Mouse (Mus musculus): ENCODE data around the gene Doc2g. TPM values are rescaled to one million over a fixed set of nuclear protein-coding genes. Genes with fewer than 3 reads are reported as not detected.
A peak's percentile ranks its signal among the peaks of the same experiment; 100 is the strongest.

Gene Doc2g
- polyA plus RNA-seq, 1 experiment from 2014 or later = 2.6 TPM

- DNase-seq (ENCODE audit: low spot score) (no peak), ATAC-seq (replicated peaks; ENCODE audit: low FRiP score, low read depth) (no peak)
- H3K4me3 ChIP-seq (replicated peaks; ENCODE audit: low read depth, low read length) = no peak overlapping the region
- no peak overlapping the region for H3K9ac ChIP-seq (ENCODE audit: low read depth, low read length)
- H3K4me1 ChIP-seq (replicated peaks; ENCODE audit: insufficient read depth, low read length) = peaks cover 3% of the 10 kb centered on the region; the same call in 1 of the 2 replicates
- no peaks in the 10 kb centered on the region for H3K9me3 ChIP-seq (replicated peaks; ENCODE audit: low read length)
- no peaks in the 10 kb centered on the region for H3K27me3 ChIP-seq (ENCODE audit: insufficient read depth, low read length)
- H3K4me2 ChIP-seq (ENCODE audit: low read length) = no peak overlapping the region
- no peak overlapping the region for H3K27ac ChIP-seq
- WGBS = 92% methylated on average over 5 of the region's 5 CpGs
- H3K36me3 ChIP-seq (ENCODE audit: insufficient read depth, low read length) = no peaks in the 10 kb centered on the region
- TF ChIP-seq CTCF (IDR thresholded peaks at IDR 0.05; ENCODE audit: low read depth) = no peak
Observed at GRCm38 (mm10) chr19:4051016-4051415, 47.9 kb downstream of the Doc2g start.

- 48% methylated on average over 10 of the region's 10 CpGs for WGBS
- Histone ChIP-seq H3K4me3 (replicated peaks; ENCODE audit: low read depth, low read length) (no peak overlapping the region), H3K36me3 (ENCODE audit: insufficient read depth, low read length) (no peaks in the 10 kb centered on the region), H3K27me3 (ENCODE audit: insufficient read depth, low read length) (no peaks in the 10 kb centered on the region), H3K27ac (no peak overlapping the region), H3K4me1 (replicated peaks; ENCODE audit: insufficient read depth, low read length) (peaks cover 4% of the 10 kb centered on the region; the same call in 1 of the 2 replicates), H3K4me2 (ENCODE audit: low read length) (no peak overlapping the region), H3K9ac (ENCODE audit: low read depth, low read length) (no peak overlapping the region), H3K9me3 (replicated peaks; ENCODE audit: low read length) (no peaks in the 10 kb centered on the region)
- peak; percentile 69 for DNase-seq (ENCODE audit: low spot score)
- peak; percentile 94 for TF ChIP-seq CTCF (IDR thresholded peaks at IDR 0.05; ENCODE audit: low read depth)
- no peak for ATAC-seq (replicated peaks; ENCODE audit: low FRiP score, low read depth)
Observed at GRCm38 (mm10) chr19:4051741-4052515, 48.8 kb downstream of the Doc2g start.

GRCm38 (mm10) chr19:4052516-4053030 is 49.5 kb downstream of the Doc2g start:
- Histone ChIP-seq H3K9me3 (replicated peaks; ENCODE audit: low read length) (no peaks in the 10 kb centered on the region), H3K4me1 (replicated peaks; ENCODE audit: insufficient read depth, low read length) (peaks cover 4% of the 10 kb centered on the region; the same call in 1 of the 2 replicates), H3K4me2 (ENCODE audit: low read length) (no peak overlapping the region), H3K36me3 (ENCODE audit: insufficient read depth, low read length) (no peaks in the 10 kb centered on the region), H3K27me3 (ENCODE audit: insufficient read depth, low read length) (no peaks in the 10 kb centered on the region), H3K27ac (no peak overlapping the region), H3K9ac (ENCODE audit: low read depth, low read length) (no peak overlapping the region), H3K4me3 (replicated peaks; ENCODE audit: low read depth, low read length) (no peak overlapping the region)
- 70% methylated on average over 5 of the region's 5 CpGs for WGBS
- ATAC-seq (replicated peaks; ENCODE audit: low FRiP score, low read depth) = no peak
- no peak for DNase-seq (ENCODE audit: low spot score)
- no peak for TF ChIP-seq CTCF (IDR thresholded peaks at IDR 0.05; ENCODE audit: low read depth)

GRCm38 (mm10) chr19:4054613-4055012 is 51.5 kb downstream of the Doc2g start:
- DNase-seq (ENCODE audit: low spot score) = no peak
- no peak overlapping the region for H3K9ac ChIP-seq (ENCODE audit: low read depth, low read length)

GRCm38 (mm10) chr19:4055216-4055946 is 52.3 kb downstream of the Doc2g start:
- WGBS = 63% methylated on average over 8 of the region's 8 CpGs

More at GRCm38 (mm10) chr19:4054613-4055012, 51.5 kb downstream of the Doc2g start:
- Histone ChIP-seq H3K27ac (no peak overlapping the region), H3K36me3 (ENCODE audit: insufficient read depth, low read length) (no peaks in the 10 kb centered on the region), H3K4me1 (replicated peaks; ENCODE audit: insufficient read depth, low read length) (peaks cover 4% of the 10 kb centered on the region; the same call in 1 of the 2 replicates), H3K4me3 (replicated peaks; ENCODE audit: low read depth, low read length) (no peak overlapping the region), H3K4me2 (ENCODE audit: low read length) (no peak overlapping the region), H3K9me3 (replicated peaks; ENCODE audit: low read length) (no peaks in the 10 kb centered on the region), H3K27me3 (ENCODE audit: insufficient read depth, low read length) (no peaks in the 10 kb centered on the region)
- WGBS = 89% methylated on average over 5 of the region's 5 CpGs
- no peak for ATAC-seq (replicated peaks; ENCODE audit: low FRiP score, low read depth)
- no peak for TF ChIP-seq CTCF (IDR thresholded peaks at IDR 0.05; ENCODE audit: low read depth)

GRCm38 (mm10) chr19:4055947-4056693 is 53.0 kb downstream of the Doc2g start:
- ATAC-seq (replicated peaks; ENCODE audit: low FRiP score, low read depth) = peak; percentile 40
- TF ChIP-seq CTCF (IDR thresholded peaks at IDR 0.05; ENCODE audit: low read depth) = no peak

More at GRCm38 (mm10) chr19:4055216-4055946, 52.3 kb downstream of the Doc2g start:
- H3K4me1 ChIP-seq (replicated peaks; ENCODE audit: insufficient read depth, low read length) = peaks cover 4% of the 10 kb centered on the region; the same call in 1 of the 2 replicates
- H3K4me2 ChIP-seq (ENCODE audit: low read length) = no peak overlapping the region
- no peak overlapping the region for H3K4me3 ChIP-seq (replicated peaks; ENCODE audit: low read depth, low read length)
- DNase-seq (ENCODE audit: low spot score) = no peak
- no peaks in the 10 kb centered on the region for H3K36me3 ChIP-seq (ENCODE audit: insufficient read depth, low read length)
- no peaks in the 10 kb centered on the region for H3K9me3 ChIP-seq (replicated peaks; ENCODE audit: low read length)
- no peaks in the 10 kb centered on the region for H3K27me3 ChIP-seq (ENCODE audit: insufficient read depth, low read length)
- no peak overlapping the region for H3K9ac ChIP-seq (ENCODE audit: low read depth, low read length)
- H3K27ac ChIP-seq = no peak overlapping the region
- ATAC-seq (replicated peaks; ENCODE audit: low FRiP score, low read depth) = no peak
- TF ChIP-seq CTCF (IDR thresholded peaks at IDR 0.05; ENCODE audit: low read depth) = no peak

More at GRCm38 (mm10) chr19:4055947-4056693, 53.0 kb downstream of the Doc2g start:
- Histone ChIP-seq H3K4me3 (replicated peaks; ENCODE audit: low read depth, low read length) (no peak overlapping the region), H3K9ac (ENCODE audit: low read depth, low read length) (no peak overlapping the region), H3K27ac (no peak overlapping the region), H3K4me2 (ENCODE audit: low read length) (no peak overlapping the region), H3K9me3 (replicated peaks; ENCODE audit: low read length) (no peaks in the 10 kb centered on the region), H3K36me3 (ENCODE audit: insufficient read depth, low read length) (no peaks in the 10 kb centered on the region), H3K27me3 (ENCODE audit: insufficient read depth, low read length) (no peaks in the 10 kb centered on the region), H3K4me1 (replicated peaks; ENCODE audit: insufficient read depth, low read length) (peaks cover 4% of the 10 kb centered on the region; the same call in 1 of the 2 replicates)
- 53% methylated on average over 15 of the region's 15 CpGs for WGBS
- peak; percentile 31 for DNase-seq (ENCODE audit: low spot score)

Other genes with a start within 250 kb of the Doc2g start
- 19.5 and 20.0 TPM in 2 replicates for gene Kmt5b, start 235.9 kb upstream of the Doc2g start, polyA plus RNA-seq (2015; fragmentation: Nextera tagmentation; extraction: Ambion mirVana)
- 53.0 and 54.7 TPM in 2 replicates for gene Chka, start 151.5 kb upstream of the Doc2g start, polyA plus RNA-seq (2015; fragmentation: Nextera tagmentation; extraction: Ambion mirVana)
- 31.4 and 33.0 TPM in 2 replicates for gene Tcirg1, start 96.2 kb upstream of the Doc2g start, polyA plus RNA-seq (2015; fragmentation: Nextera tagmentation; extraction: Ambion mirVana)
- 417 and 423 TPM in 2 replicates for gene Ndufs8, start 90.5 kb upstream of the Doc2g start, polyA plus RNA-seq (2015; fragmentation: Nextera tagmentation; extraction: Ambion mirVana)
- gene Aldh3b1, start 73.5 kb upstream of the Doc2g start, polyA plus RNA-seq (2015; fragmentation: Nextera tagmentation; extraction: Ambion mirVana) = 3.8 and 3.9 TPM in 2 replicates
- 24.2 and 25.5 TPM in 2 replicates for gene Unc93b1, start 68.1 kb upstream of the Doc2g start, polyA plus RNA-seq (2015; fragmentation: Nextera tagmentation; extraction: Ambion mirVana)
- gene Aldh3b3, start 44.7 kb upstream of the Doc2g start, polyA plus RNA-seq (2015; fragmentation: Nextera tagmentation; extraction: Ambion mirVana) = 0.07 TPM in 1 of 2 replicates, not detected in the other
- gene Aldh3b2, start 31.0 kb upstream of the Doc2g start, polyA plus RNA-seq (2015; fragmentation: Nextera tagmentation; extraction: Ambion mirVana) = 4.2 and 5.8 TPM in 2 replicates
- gene Acy3, start 16.7 kb upstream of the Doc2g start, polyA plus RNA-seq (2015; fragmentation: Nextera tagmentation; extraction: Ambion mirVana) = 83.9 and 92.6 TPM in 2 replicates
- gene Tbx10, start 10.6 kb upstream of the Doc2g start, polyA plus RNA-seq (2015; fragmentation: Nextera tagmentation; extraction: Ambion mirVana) = 2.4 and 2.8 TPM in 2 replicates
- 52.2 and 54.1 TPM in 2 replicates for gene Nudt8, start 2.7 kb upstream of the Doc2g start, polyA plus RNA-seq (2015; fragmentation: Nextera tagmentation; extraction: Ambion mirVana)
- 1.3 and 1.7 TPM in 2 replicates for gene Gm49405, start 2.7 kb upstream of the Doc2g start, polyA plus RNA-seq (2015; fragmentation: Nextera tagmentation; extraction: Ambion mirVana)
- gene Ndufv1, start 9.5 kb downstream of the Doc2g start, polyA plus RNA-seq (2015; fragmentation: Nextera tagmentation; extraction: Ambion mirVana) = 294 and 318 TPM in 2 replicates
- gene Gstp1, start 34.7 kb downstream of the Doc2g start, polyA plus RNA-seq (2015; fragmentation: Nextera tagmentation; extraction: Ambion mirVana) = 441 and 464 TPM in 2 replicates
- gene Gstp2, start 42.7 kb downstream of the Doc2g start, polyA plus RNA-seq (2015; fragmentation: Nextera tagmentation; extraction: Ambion mirVana) = 3.1 and 4.4 TPM in 2 replicates
- not detected in 2 replicates for gene Gstp3, start 56.3 kb downstream of the Doc2g start, polyA plus RNA-seq (2015; fragmentation: Nextera tagmentation; extraction: Ambion mirVana)
- gene Cabp2, start 78.3 kb downstream of the Doc2g start, polyA plus RNA-seq (2015; fragmentation: Nextera tagmentation; extraction: Ambion mirVana) = 2.2 and 2.4 TPM in 2 replicates
- gene Cdk2ap2, start 93.9 kb downstream of the Doc2g start, polyA plus RNA-seq (2015; fragmentation: Nextera tagmentation; extraction: Ambion mirVana) = 107 TPM in 2 replicates
- gene Pitpnm1, start 96.7 kb downstream of the Doc2g start, polyA plus RNA-seq (2015; fragmentation: Nextera tagmentation; extraction: Ambion mirVana) = 12.2 and 13.9 TPM in 2 replicates
- gene Aip, start 122.5 kb downstream of the Doc2g start, polyA plus RNA-seq (2015; fragmentation: Nextera tagmentation; extraction: Ambion mirVana) = 83.2 and 84.2 TPM in 2 replicates
- 0.03 TPM in 1 of 2 replicates, not detected in the other for gene Gpr152, start 136.5 kb downstream of the Doc2g start, polyA plus RNA-seq (2015; fragmentation: Nextera tagmentation; extraction: Ambion mirVana)
- 0.08 and 0.13 TPM in 2 replicates for gene Cabp4, start 140.7 kb downstream of the Doc2g start, polyA plus RNA-seq (2015; fragmentation: Nextera tagmentation; extraction: Ambion mirVana)
- gene Coro1b, start 145.3 kb downstream of the Doc2g start, polyA plus RNA-seq (2015; fragmentation: Nextera tagmentation; extraction: Ambion mirVana) = 161 and 164 TPM in 2 replicates
- gene Ptprcap, start 150.3 kb downstream of the Doc2g start, polyA plus RNA-seq (2015; fragmentation: Nextera tagmentation; extraction: Ambion mirVana) = 0.82 and 0.91 TPM in 2 replicates
- gene Rps6kb2, start 160.0 kb downstream of the Doc2g start, polyA plus RNA-seq (2015; fragmentation: Nextera tagmentation; extraction: Ambion mirVana) = 42.4 and 49.0 TPM in 2 replicates
- 2.7 and 3.3 TPM in 2 replicates for gene Carns1, start 172.2 kb downstream of the Doc2g start, polyA plus RNA-seq (2015; fragmentation: Nextera tagmentation; extraction: Ambion mirVana)
- 3.5 and 3.9 TPM in 2 replicates for gene Tbc1d10c, start 188.0 kb downstream of the Doc2g start, polyA plus RNA-seq (2015; fragmentation: Nextera tagmentation; extraction: Ambion mirVana)
- gene Ppp1ca, start 188.8 kb downstream of the Doc2g start, polyA plus RNA-seq (2015; fragmentation: Nextera tagmentation; extraction: Ambion mirVana) = 804 and 864 TPM in 2 replicates
- 22.8 and 25.7 TPM in 2 replicates for gene Rad9a, start 198.3 kb downstream of the Doc2g start, polyA plus RNA-seq (2015; fragmentation: Nextera tagmentation; extraction: Ambion mirVana)
- gene Clcf1, start 210.9 kb downstream of the Doc2g start, polyA plus RNA-seq (2015; fragmentation: Nextera tagmentation; extraction: Ambion mirVana) = 6.5 and 6.7 TPM in 2 replicates
- not detected in 2 replicates for gene AC109138.7, start 211.0 kb downstream of the Doc2g start, polyA plus RNA-seq (2015; fragmentation: Nextera tagmentation; extraction: Ambion mirVana)
- gene Pold4, start 228.6 kb downstream of the Doc2g start, polyA plus RNA-seq (2015; fragmentation: Nextera tagmentation; extraction: Ambion mirVana) = 40.9 and 43.6 TPM in 2 replicates

Measured in kidney, postnatal 0 days (tissue).